Mouse (Mus musculus) cortical plate, adult 2 months (tissue): ENCODE results near the gene Acss3.

ENCODE experiments used
- CTCF ChIP-seq: fragments of 200-500 bp; IDR thresholded peaks from 2 replicates; pipeline ENCODE4 v1.5.1; 2011; ENCODE audit warnings: mild to moderate bottlenecking, control low read depth, low read length; ENCODE audit not compliant: insufficient read depth; ENCODE audit errors: extremely low read depth
- POLR2A ChIP-seq: fragments of 200-500 bp; IDR thresholded peaks from 2 replicates; pipeline ENCODE4 v1.6.1; 2011; ENCODE audit warnings: mild to moderate bottlenecking, low read length, control low read depth; ENCODE audit not compliant: insufficient read depth; ENCODE audit errors: extremely low read depth

- TF ChIP-seq CTCF: no peak
- TF ChIP-seq POLR2A: no peak
Measured at GRCm38 (mm10) chr10:106928576-106929332, 194.7 kb downstream of the Acss3 start.
